Mouse (Mus musculus) cortical plate, adult 2 months (tissue): Measurements from ENCODE around the gene Cd52.
A peak's percentile ranks its signal among the peaks of the same experiment; 100 is the strongest.

Source experiments
- CTCF ChIP-seq: fragments of 200-500 bp; IDR thresholded peaks from 2 replicates; pipeline ENCODE4 v1.5.1; 2011; ENCODE audit warnings: mild to moderate bottlenecking, control low read depth, low read length; ENCODE audit not compliant: insufficient read depth; ENCODE audit errors: extremely low read depth
- POLR2A ChIP-seq: fragments of 200-500 bp; IDR thresholded peaks from 2 replicates; pipeline ENCODE4 v1.6.1; 2011; ENCODE audit warnings: mild to moderate bottlenecking, low read length, control low read depth; ENCODE audit not compliant: insufficient read depth; ENCODE audit errors: extremely low read depth

GRCm38 (mm10) chr4:134128221-134128982 is 33.5 kb upstream of the Cd52 start, which contains the start of gene Sh3bgrl3:
- TF ChIP-seq POLR2A (peak; percentile 93), CTCF (no peak)
